In the genomic region with DNA sequence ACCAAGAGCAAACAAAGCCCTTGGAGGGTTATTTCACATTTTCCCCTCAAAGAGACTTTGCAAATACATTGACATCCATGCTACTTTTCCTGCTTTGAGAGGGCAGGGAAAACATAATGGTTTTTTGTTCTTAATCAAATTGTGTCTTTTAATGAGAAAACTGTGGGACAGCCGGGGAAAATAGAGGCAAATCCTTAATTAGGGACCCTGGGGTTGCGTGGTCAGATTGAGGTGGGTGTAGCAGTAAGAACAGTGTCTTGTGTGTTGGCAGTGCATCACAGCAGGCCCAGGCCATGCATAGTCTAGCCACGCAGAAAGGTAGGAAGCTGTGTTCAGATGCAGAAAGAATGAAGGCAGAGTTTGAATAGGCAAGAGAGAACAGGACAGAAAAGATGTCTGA, we compare ENCODE assay signal across 26 mouse cellular contexts.
DNase-seq lines count a peak whose midpoint lies in the region; ATAC-seq and TF ChIP-seq lines count a peak whose summit lies in the region.
"Had no signal": no experiment of that assay in that cellular context is flagged by ENCODE, and none has a peak within 500 bp of the region (broad histone marks: within the 10 kb centered on the region; RNA-seq: fewer than 3 reads in every experiment).

No protein-coding gene starts in this region.

- WGBS in forebrain, embryonic 10.5 days, result 72% methylated on average over 3 of the region's 3 CpGs
- 32% methylated on average over 3 of the region's 3 CpGs for WGBS in forebrain, embryonic 16.5 days
- 36% methylated on average over 3 of the region's 3 CpGs for WGBS in forebrain, embryonic 12.5 days
- WGBS in forebrain, embryonic 15.5 days, result 17% methylated on average over 3 of the region's 3 CpGs

- no peaks in the 10 kb centered on the region for H3K27me3 ChIP-seq in forebrain, embryonic 10.5 days (ENCODE audit: poor library complexity, severe bottlenecking)
- H3K27me3 ChIP-seq in forebrain, embryonic 16.5 days (replicated peaks; ENCODE audit: control insufficient read depth, insufficient read depth, low read length), result no peaks in the 10 kb centered on the region
- no peaks in the 10 kb centered on the region for H3K27me3 ChIP-seq in forebrain, embryonic 12.5 days
- H3K27me3 ChIP-seq in forebrain, embryonic 15.5 days, result no peaks in the 10 kb centered on the region
- H3K27me3 ChIP-seq: embryonic facial prominence, embryonic 12.5 days; embryonic facial prominence, embryonic 15.5 days; heart, embryonic 13.5 days; hindbrain, embryonic 12.5 days; hindbrain, embryonic 15.5 days; intestine, embryonic 15.5 days; Patski had no signal

- intact Hi-C loops in left cerebral cortex, adult 2 months (cut with DNase I), result no loop called here

- H3K9me3 ChIP-seq in forebrain, embryonic 10.5 days, result peaks cover 4% of the 10 kb centered on the region; the same call in 1 of the 2 replicates
- peaks cover 3% of the 10 kb centered on the region; the same call in 1 of the 2 replicates for H3K9me3 ChIP-seq in forebrain, embryonic 16.5 days (ENCODE audit: control insufficient read depth, low read length)
- 0 out of 2 replicates have a peak, but pooled peaks cover 4% of the 10 kb centered on the region for H3K9me3 ChIP-seq in forebrain, embryonic 12.5 days
- H3K9me3 ChIP-seq in forebrain, embryonic 15.5 days, result no peaks in the 10 kb centered on the region; the same call in 1 of the 2 replicates
- H3K9me3 ChIP-seq: embryonic facial prominence, embryonic 12.5 days; heart, embryonic 10.5 days; hindbrain, embryonic 12.5 days; hindbrain, embryonic 15.5 days; intestine, embryonic 15.5 days had no signal

- no peak for ATAC-seq in forebrain, embryonic 16.5 days
- no peak for ATAC-seq in forebrain, embryonic 12.5 days (ENCODE audit: low FRiP score)
- ATAC-seq in forebrain, embryonic 15.5 days (replicated peaks), result no peak
- no peak for ATAC-seq in megakaryocyte progenitor cell, adult 5-6 weeks (replicated peaks; ENCODE audit: poor library complexity)
- ATAC-seq: Patski had no signal

- peak overlapping the region; percentile 76 for H3K27ac ChIP-seq in forebrain, embryonic 10.5 days
- H3K27ac ChIP-seq in forebrain, embryonic 16.5 days (ENCODE audit: low read length), result no peak overlapping the region
- H3K27ac ChIP-seq in left cerebral cortex, adult 2 months, result peak overlapping the region; percentile 28; the same call in 1 of the 2 replicates
- peak overlapping the region; percentile 71 for H3K27ac ChIP-seq in forebrain, embryonic 12.5 days
- H3K27ac ChIP-seq in forebrain, embryonic 15.5 days (replicated peaks), result peak overlapping the region; percentile 14; the same call in 1 of the 2 replicates
- H3K27ac ChIP-seq: embryonic facial prominence, embryonic 12.5 days; embryonic facial prominence, embryonic 15.5 days; heart, adult 2 months; heart, embryonic 10.5 days; heart, embryonic 13.5 days; hindbrain, embryonic 12.5 days; hindbrain, embryonic 15.5 days; intestine, embryonic 15.5 days had no signal

- H3K9ac ChIP-seq in forebrain, embryonic 16.5 days (replicated peaks; ENCODE audit: low read depth, low read length), result no peak overlapping the region
- H3K9ac ChIP-seq in forebrain, embryonic 12.5 days, result no peak overlapping the region
- no peak overlapping the region for H3K9ac ChIP-seq in forebrain, embryonic 15.5 days (replicated peaks)
- H3K9ac ChIP-seq: embryonic facial prominence, embryonic 12.5 days; embryonic facial prominence, embryonic 15.5 days; heart, embryonic 13.5 days; hindbrain, embryonic 12.5 days; hindbrain, embryonic 15.5 days; intestine, embryonic 15.5 days had no signal

- peaks cover 22% of the 10 kb centered on the region for H3K4me1 ChIP-seq in forebrain, embryonic 10.5 days
- H3K4me1 ChIP-seq in forebrain, embryonic 16.5 days (replicated peaks; ENCODE audit: control insufficient read depth, insufficient read depth, low read length), result peaks cover 16% of the 10 kb centered on the region
- peaks cover 3% of the 10 kb centered on the region; the same call in 1 of the 2 replicates for H3K4me1 ChIP-seq in forebrain, embryonic 12.5 days
- peaks cover 13% of the 10 kb centered on the region for H3K4me1 ChIP-seq in forebrain, embryonic 15.5 days
- H3K4me1 ChIP-seq: embryonic facial prominence, embryonic 12.5 days; embryonic facial prominence, embryonic 15.5 days; heart, embryonic 10.5 days; hindbrain, embryonic 12.5 days had no signal

- no peak for DNase-seq in forebrain, embryonic 10.5 days (ENCODE audit: extremely low spot score, low spot score)
- no peak for DNase-seq in left cerebral cortex, adult 2 months (ENCODE audit: extremely low spot score in 1 of 2, low spot score in 2 of 2)
- no peak for DNase-seq in left cerebral cortex, adult 9 months (ENCODE audit: low spot score in 2 of 2)
- no peak for DNase-seq in lung, adult 18-20 months
- DNase-seq: adrenal gland, postnatal 10 days; adrenal gland, postnatal 36 days; cerebellum, adult 11 months; cerebellum, adult 2 months; cerebellum, adult 9-11 months; gastrocnemius, postnatal 10 days; gastrocnemius, postnatal 36 days; heart, adult 2 months; heart, postnatal 14 days; heart, postnatal 4 days had no signal

- no peak overlapping the region for H3K4me2 ChIP-seq in forebrain, embryonic 16.5 days (ENCODE audit: low read length)
- H3K4me2 ChIP-seq in forebrain, embryonic 12.5 days, result no peak overlapping the region
- no peak overlapping the region for H3K4me2 ChIP-seq in forebrain, embryonic 15.5 days (replicated peaks)
- H3K4me2 ChIP-seq: embryonic facial prominence, embryonic 12.5 days; embryonic facial prominence, embryonic 15.5 days; heart, embryonic 13.5 days; hindbrain, embryonic 12.5 days; hindbrain, embryonic 15.5 days; intestine, embryonic 15.5 days had no signal

- TF ChIP-seq CTCF in left cerebral cortex, adult 2 months (IDR thresholded peaks at IDR 0.05), result no peak

- no peak overlapping the region for H3K4me3 ChIP-seq in forebrain, embryonic 10.5 days
- no peak overlapping the region for H3K4me3 ChIP-seq in forebrain, embryonic 16.5 days (replicated peaks; ENCODE audit: low read length)
- no peak overlapping the region for H3K4me3 ChIP-seq in left cerebral cortex, adult 2 months
- no peak overlapping the region for H3K4me3 ChIP-seq in forebrain, embryonic 12.5 days (replicated peaks)
- H3K4me3 ChIP-seq in forebrain, embryonic 15.5 days, result no peak overlapping the region
- H3K4me3 ChIP-seq: embryonic facial prominence, embryonic 12.5 days; embryonic facial prominence, embryonic 15.5 days; heart, adult 2 months; heart, embryonic 10.5 days; heart, embryonic 13.5 days; hindbrain, embryonic 12.5 days; hindbrain, embryonic 15.5 days; intestine, embryonic 15.5 days had no signal

- no peaks in the 10 kb centered on the region for H3K36me3 ChIP-seq in forebrain, embryonic 10.5 days (replicated peaks)
- H3K36me3 ChIP-seq in forebrain, embryonic 16.5 days (ENCODE audit: control insufficient read depth, insufficient read depth), result no peaks in the 10 kb centered on the region
- H3K36me3 ChIP-seq in forebrain, embryonic 12.5 days (replicated peaks), result no peaks in the 10 kb centered on the region
- H3K36me3 ChIP-seq in forebrain, embryonic 15.5 days, result no peaks in the 10 kb centered on the region
- H3K36me3 ChIP-seq: embryonic facial prominence, embryonic 12.5 days; embryonic facial prominence, embryonic 15.5 days; heart, embryonic 10.5 days; heart, embryonic 13.5 days; hindbrain, embryonic 12.5 days; hindbrain, embryonic 15.5 days; intestine, embryonic 15.5 days had no signal
